Mouse (Mus musculus): ENCODE measurements around the gene Lrrfip2. TPM values are rescaled to one million over a fixed set of nuclear protein-coding genes. Genes with fewer than 3 reads are reported as not detected.

Lrrfip2 gene
- 70.2 and 77.5 TPM in 2 replicates for total RNA-seq (2017)

GRCm38 (mm10) chr9:111117126-111117642, at the start of gene Lrrfip2:
Gene Lrrfip2, plus strand, starts transcription at chr9:111117592.
- ATAC-seq (replicated peaks; ENCODE audit: low read depth, poor library complexity, severe bottlenecking): no peak

- ATAC-seq (replicated peaks; ENCODE audit: low read depth, poor library complexity, severe bottlenecking): peak; percentile 81
Measured at GRCm38 (mm10) chr9:111070546-111070961, 46.8 kb upstream of the Lrrfip2 start.

GRCm38 (mm10) chr9:111072175-111072574, 45.2 kb upstream of the Lrrfip2 start:
- ATAC-seq (replicated peaks; ENCODE audit: low read depth, poor library complexity, severe bottlenecking): peak; percentile 54

GRCm38 (mm10) chr9:111072971-111073370, 44.4 kb upstream of the Lrrfip2 start:
- ATAC-seq (replicated peaks; ENCODE audit: low read depth, poor library complexity, severe bottlenecking): no peak

GRCm38 (mm10) chr9:111077745-111078144, 39.6 kb upstream of the Lrrfip2 start:
- ATAC-seq (replicated peaks; ENCODE audit: low read depth, poor library complexity, severe bottlenecking): no peak

- peak; percentile 77 for ATAC-seq (replicated peaks; ENCODE audit: low read depth, poor library complexity, severe bottlenecking)
Measured at GRCm38 (mm10) chr9:111080801-111081200, 36.6 kb upstream of the Lrrfip2 start.

GRCm38 (mm10) chr9:111081765-111082164, 35.6 kb upstream of the Lrrfip2 start:
- ATAC-seq (replicated peaks; ENCODE audit: low read depth, poor library complexity, severe bottlenecking): no peak

- ATAC-seq (replicated peaks; ENCODE audit: low read depth, poor library complexity, severe bottlenecking): no peak
Measured at GRCm38 (mm10) chr9:111085329-111085728, 32.1 kb upstream of the Lrrfip2 start.

- ATAC-seq (replicated peaks; ENCODE audit: low read depth, poor library complexity, severe bottlenecking): no peak
Measured at GRCm38 (mm10) chr9:111086137-111086536, 31.3 kb upstream of the Lrrfip2 start.

GRCm38 (mm10) chr9:111086995-111087606, 30.3 kb upstream of the Lrrfip2 start:
- no peak for ATAC-seq (replicated peaks; ENCODE audit: low read depth, poor library complexity, severe bottlenecking)

- no peak for ATAC-seq (replicated peaks; ENCODE audit: low read depth, poor library complexity, severe bottlenecking)
Measured at GRCm38 (mm10) chr9:111087960-111088359, 29.4 kb upstream of the Lrrfip2 start.

GRCm38 (mm10) chr9:111088886-111089285, 28.5 kb upstream of the Lrrfip2 start:
- ATAC-seq (replicated peaks; ENCODE audit: low read depth, poor library complexity, severe bottlenecking): no peak

- no peak for ATAC-seq (replicated peaks; ENCODE audit: low read depth, poor library complexity, severe bottlenecking)
Measured at GRCm38 (mm10) chr9:111092657-111093056, 24.7 kb upstream of the Lrrfip2 start.

- ATAC-seq (replicated peaks; ENCODE audit: low read depth, poor library complexity, severe bottlenecking): peak; percentile 51; the same call in 1 of the 2 replicates
Measured at GRCm38 (mm10) chr9:111093094-111093493, 24.3 kb upstream of the Lrrfip2 start.

GRCm38 (mm10) chr9:111094626-111095025, 22.8 kb upstream of the Lrrfip2 start:
- peak; percentile 74 for ATAC-seq (replicated peaks; ENCODE audit: low read depth, poor library complexity, severe bottlenecking)

GRCm38 (mm10) chr9:111095710-111096109, 21.7 kb upstream of the Lrrfip2 start:
- ATAC-seq (replicated peaks; ENCODE audit: low read depth, poor library complexity, severe bottlenecking): peak; percentile 34; the same call in 1 of the 2 replicates

- ATAC-seq (replicated peaks; ENCODE audit: low read depth, poor library complexity, severe bottlenecking): no peak
Measured at GRCm38 (mm10) chr9:111096419-111097326, 20.7 kb upstream of the Lrrfip2 start.

- no peak for ATAC-seq (replicated peaks; ENCODE audit: low read depth, poor library complexity, severe bottlenecking)
Measured at GRCm38 (mm10) chr9:111097543-111097942, 19.8 kb upstream of the Lrrfip2 start.

GRCm38 (mm10) chr9:111100406-111100805, 17.0 kb upstream of the Lrrfip2 start:
- no peak for ATAC-seq (replicated peaks; ENCODE audit: low read depth, poor library complexity, severe bottlenecking)

- no peak for ATAC-seq (replicated peaks; ENCODE audit: low read depth, poor library complexity, severe bottlenecking)
Measured at GRCm38 (mm10) chr9:111103293-111103692, 14.1 kb upstream of the Lrrfip2 start.

- no peak for ATAC-seq (replicated peaks; ENCODE audit: low read depth, poor library complexity, severe bottlenecking)
Measured at GRCm38 (mm10) chr9:111103893-111104292, 13.5 kb upstream of the Lrrfip2 start.
